Mouse (Mus musculus) brain, embryonic 14.5 days (tissue): ENCODE results near the gene Zfp385b. TPM values are rescaled to one million over a fixed set of nuclear protein-coding genes. Genes with fewer than 3 reads are reported as not detected.

ENCODE experiments used
- DNase-seq: peaks from one replicate; pipeline ENCODE4 v3.0.0-alpha.2; 2011; ENCODE audit warnings: low read depth
- CTCF ChIP-seq: fragments of 200-500 bp; IDR thresholded peaks from 2 replicates; pipeline ENCODE4 v1.5.1; 2012; ENCODE audit warnings: inconsistent platforms, mild to moderate bottlenecking, moderate library complexity, borderline replicate concordance; ENCODE audit not compliant: insufficient read depth, insufficient read length; ENCODE audit errors: extremely low read depth
- POLR2A ChIP-seq: fragments of 200-500 bp; IDR thresholded peaks from 2 replicates; pipeline ENCODE4 v1.6.1; 2012; ENCODE audit warnings: mild to moderate bottlenecking, inconsistent platforms, borderline replicate concordance; ENCODE audit not compliant: poor library complexity, insufficient read depth, insufficient read length, severe bottlenecking; ENCODE audit errors: extremely low read depth
- polyA plus RNA-seq: library from polyadenylated mRNA; depleted of rRNA; stranded (reverse); fragments of >200 nt; gene quantifications from 2 replicates; pipeline ENCODE4 v1.2.3, GENCODE M21; 2012

Zfp385b gene
- polyA plus RNA-seq, 1 experiment, result 13.8 TPM

- DNase-seq, result no peak
- TF ChIP-seq POLR2A (no peak), CTCF (no peak)
Observed at GRCm38 (mm10) chr2:77688651-77689050, 130.8 kb downstream of the Zfp385b start.

GRCm38 (mm10) chr2:77684088-77684487 lies 135.4 kb downstream of the Zfp385b start:
- DNase-seq, result no peak
- TF ChIP-seq POLR2A, result no peak
- no peak for TF ChIP-seq CTCF

GRCm38 (mm10) chr2:77682205-77682604 lies 137.2 kb downstream of the Zfp385b start:
- no peak for TF ChIP-seq CTCF
- TF ChIP-seq POLR2A, result no peak
- no peak for DNase-seq

- peak; percentile 79 for DNase-seq
- no peak for TF ChIP-seq POLR2A
Observed at GRCm38 (mm10) chr2:77681741-77682140, 137.7 kb downstream of the Zfp385b start.

- DNase-seq, result no peak
- TF ChIP-seq POLR2A, result no peak
- no peak for TF ChIP-seq CTCF
Observed at GRCm38 (mm10) chr2:77673770-77674169, 145.7 kb downstream of the Zfp385b start.

GRCm38 (mm10) chr2:77672215-77672905 lies 147.1 kb downstream of the Zfp385b start:
- TF ChIP-seq POLR2A (no peak), CTCF (no peak)
- DNase-seq, result no peak

GRCm38 (mm10) chr2:77662171-77662570 lies 157.3 kb downstream of the Zfp385b start:
- DNase-seq, result no peak
- TF ChIP-seq CTCF (no peak), POLR2A (no peak)

- TF ChIP-seq CTCF, result no peak
- DNase-seq, result no peak
Observed at GRCm38 (mm10) chr2:77653686-77654085, 165.8 kb downstream of the Zfp385b start.

- DNase-seq, result no peak
- TF ChIP-seq CTCF (no peak), POLR2A (no peak)
Observed at GRCm38 (mm10) chr2:77641521-77642170, 177.8 kb downstream of the Zfp385b start.

- no peak for DNase-seq
- no peak for TF ChIP-seq POLR2A
- TF ChIP-seq CTCF, result no peak
Observed at GRCm38 (mm10) chr2:77639993-77640392, 179.4 kb downstream of the Zfp385b start.

GRCm38 (mm10) chr2:77631606-77632005 lies 187.8 kb downstream of the Zfp385b start:
- no peak for TF ChIP-seq POLR2A
- TF ChIP-seq CTCF, result no peak
- DNase-seq, result no peak

GRCm38 (mm10) chr2:77627622-77628231 lies 191.7 kb downstream of the Zfp385b start:
- peak; percentile 19 for DNase-seq
- TF ChIP-seq CTCF (no peak), POLR2A (no peak)
